Mouse (Mus musculus) forelimb bud, embryonic 11.5 days (tissue): Measurements from ENCODE around the gene Akap13.

ENCODE experiments used
- DNase-seq: peaks from one replicate; pipeline ENCODE4 v3.0.0-alpha.2; 2012; ENCODE audit warnings: low read depth, low spot score

The Akap13 gene

DNA sequence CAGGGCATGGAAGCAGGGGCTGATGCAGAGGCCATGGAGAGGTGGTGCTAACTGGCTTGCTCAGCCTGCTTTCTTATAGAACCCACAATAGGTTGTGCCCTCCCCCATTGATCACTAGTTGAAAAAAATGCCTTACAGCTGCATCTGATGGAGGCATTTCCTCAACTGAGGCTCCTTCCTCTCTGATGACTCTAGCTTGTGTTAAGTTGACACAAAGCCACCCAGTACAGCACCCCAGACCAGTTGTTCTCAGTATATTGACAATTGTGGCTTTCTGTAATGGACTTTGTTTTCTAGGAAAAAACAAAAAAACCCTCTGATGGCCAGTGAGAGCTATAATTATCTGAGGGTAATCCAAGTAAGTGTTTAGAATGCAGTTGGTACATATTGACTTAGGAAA lies 178.1 kb downstream of the Akap13 start:
- no peak for DNase-seq

DNA sequence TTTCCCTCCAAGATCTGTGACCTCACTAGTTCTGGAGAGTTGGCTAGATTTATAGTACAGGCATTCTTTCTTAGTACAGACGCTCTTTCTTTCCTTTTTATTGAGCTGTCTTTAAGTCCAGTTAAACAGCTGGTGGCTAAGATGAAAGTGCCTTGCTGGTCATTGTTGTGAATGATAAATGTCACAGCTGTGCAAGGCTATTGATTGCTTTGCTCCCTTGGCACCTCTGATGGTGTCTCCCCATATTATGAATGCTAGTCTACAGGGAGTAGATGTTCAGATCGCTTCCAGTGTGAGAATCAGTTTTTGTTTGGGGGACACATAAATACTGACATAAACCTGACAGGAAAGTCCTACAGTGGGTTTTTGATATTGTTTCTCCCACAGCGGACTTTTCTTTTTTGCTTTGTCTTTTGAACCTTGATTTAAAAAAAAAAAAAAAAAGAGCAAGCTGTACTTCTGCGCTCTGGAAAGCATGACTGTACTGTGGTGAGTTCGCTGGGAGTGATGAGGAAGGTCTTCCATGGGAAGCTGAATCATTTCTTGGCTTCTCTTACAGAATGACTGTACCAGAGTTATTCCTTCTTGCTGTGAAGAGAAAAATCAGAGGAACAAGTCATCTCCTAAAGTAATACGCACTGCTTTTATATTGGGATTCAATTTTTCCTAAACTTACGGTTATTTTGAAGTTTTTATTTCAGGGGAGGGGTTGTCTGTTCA lies 178.6 kb downstream of the Akap13 start:
- peak; percentile 45 for DNase-seq

DNA sequence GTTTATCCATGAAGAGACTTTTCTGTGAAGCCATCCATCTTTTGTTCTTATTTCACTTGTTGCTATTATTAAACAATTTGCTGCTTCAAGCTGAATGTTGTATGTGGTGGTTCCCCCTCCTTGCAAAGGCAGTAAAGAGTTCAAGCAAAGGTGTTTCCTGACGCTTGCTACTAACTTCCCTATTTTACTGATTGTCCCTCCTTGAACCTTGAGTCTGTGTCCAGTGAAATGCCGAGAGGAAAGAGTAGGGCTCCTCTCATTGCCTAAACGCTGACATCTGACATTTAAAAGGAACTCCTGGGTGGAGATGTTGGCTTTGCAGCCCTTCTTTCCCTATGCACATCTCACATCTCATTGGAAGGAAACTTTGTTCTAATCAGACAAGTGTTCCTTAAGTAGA lies 183.4 kb downstream of the Akap13 start:
- DNase-seq = no peak

DNA sequence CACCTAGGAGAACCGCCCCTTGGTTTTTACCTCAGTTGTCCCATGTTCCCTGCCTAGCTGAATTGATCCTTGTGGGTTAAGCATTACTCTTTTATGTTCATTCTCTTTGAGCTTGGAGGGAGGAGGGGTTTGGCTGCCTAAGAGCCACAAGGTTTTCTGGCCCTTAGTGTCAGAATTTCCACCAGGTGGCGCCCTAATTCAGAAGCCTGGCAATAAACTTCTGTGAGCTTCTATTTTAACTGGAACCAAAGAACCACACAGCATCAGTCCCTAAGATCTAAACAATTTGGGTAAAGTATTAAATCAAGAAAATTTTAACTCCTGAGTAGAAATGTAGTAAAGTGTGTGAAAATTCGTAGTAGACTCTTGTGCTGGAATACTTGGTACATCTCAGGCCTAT lies 184.2 kb downstream of the Akap13 start:
- DNase-seq = peak; percentile 72

DNA sequence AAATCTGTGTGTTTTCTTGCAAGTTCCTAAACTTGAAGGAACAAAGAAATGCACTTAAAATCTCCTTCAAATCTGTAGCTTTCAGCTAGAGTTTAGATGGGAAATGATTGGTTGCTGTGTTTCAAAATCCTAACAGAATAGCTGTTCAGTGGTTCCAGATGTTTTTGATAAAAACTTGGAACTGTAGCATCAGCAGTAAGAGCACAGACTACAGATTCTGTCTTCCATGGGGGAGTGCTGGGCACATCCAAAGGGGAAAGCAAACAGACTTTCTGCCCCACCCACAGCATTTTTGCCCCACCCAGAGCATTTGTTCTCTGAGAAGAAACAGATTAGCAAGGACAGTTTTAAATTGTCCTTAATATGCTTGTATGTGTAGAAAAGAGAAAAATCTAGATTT lies 184.7 kb downstream of the Akap13 start:
- DNase-seq = peak; percentile 21

DNA sequence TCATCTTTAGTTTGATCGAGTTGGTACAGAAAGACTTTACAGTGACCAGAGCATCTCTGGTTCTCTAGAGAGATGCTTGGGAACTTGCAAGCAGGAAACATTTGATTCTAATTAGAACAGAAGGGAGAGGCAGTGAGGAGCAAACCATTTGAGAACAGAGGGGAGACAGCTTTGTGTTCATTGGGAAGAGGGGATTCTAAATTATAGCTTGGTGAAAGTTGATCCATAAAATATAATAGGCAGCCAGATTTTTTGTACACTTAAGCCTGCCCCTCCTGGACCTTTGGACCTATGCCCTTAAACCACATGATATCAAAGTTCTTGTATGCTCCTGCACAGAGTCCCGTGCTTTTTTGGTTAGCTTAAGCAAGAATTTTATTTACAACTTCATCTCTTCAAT lies 185.3 kb downstream of the Akap13 start:
- peak; percentile 46 for DNase-seq

DNA sequence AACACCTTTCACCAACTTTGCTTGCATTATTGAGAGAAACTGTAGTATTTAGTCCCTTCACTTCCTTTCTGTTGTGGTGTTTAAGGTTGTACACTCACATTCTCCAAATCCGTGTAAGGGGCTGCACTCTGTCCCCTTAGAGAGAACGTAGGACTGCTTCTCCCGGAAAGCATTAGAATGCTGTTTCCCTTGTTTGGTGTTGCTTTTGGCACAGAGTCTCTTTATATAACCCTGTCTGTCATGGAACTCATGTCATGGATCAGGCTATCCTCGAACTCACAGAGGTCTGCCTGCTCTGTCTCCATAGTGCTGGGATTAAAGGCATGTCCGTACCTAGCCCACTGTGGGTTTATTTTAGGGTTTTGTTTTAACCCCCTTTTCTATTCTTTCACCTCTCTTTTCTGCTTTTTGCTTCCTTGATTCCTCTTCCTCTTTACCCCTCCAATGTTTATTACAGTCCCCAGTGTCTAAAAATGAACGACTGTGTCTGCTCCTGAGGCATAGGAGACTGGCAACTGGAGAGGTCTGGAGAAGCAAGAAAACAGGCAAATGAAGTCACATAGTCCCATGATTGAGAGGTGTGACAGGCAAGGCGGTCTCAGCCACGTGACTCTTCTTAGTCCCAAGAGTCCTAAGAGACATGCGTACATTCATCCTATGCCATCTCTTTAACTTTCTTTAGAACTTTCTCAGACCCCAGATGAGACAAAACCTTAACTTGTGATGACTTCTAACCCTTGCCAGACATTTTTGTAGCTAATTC lies 186.3 kb downstream of the Akap13 start:
- DNase-seq = no peak

DNA sequence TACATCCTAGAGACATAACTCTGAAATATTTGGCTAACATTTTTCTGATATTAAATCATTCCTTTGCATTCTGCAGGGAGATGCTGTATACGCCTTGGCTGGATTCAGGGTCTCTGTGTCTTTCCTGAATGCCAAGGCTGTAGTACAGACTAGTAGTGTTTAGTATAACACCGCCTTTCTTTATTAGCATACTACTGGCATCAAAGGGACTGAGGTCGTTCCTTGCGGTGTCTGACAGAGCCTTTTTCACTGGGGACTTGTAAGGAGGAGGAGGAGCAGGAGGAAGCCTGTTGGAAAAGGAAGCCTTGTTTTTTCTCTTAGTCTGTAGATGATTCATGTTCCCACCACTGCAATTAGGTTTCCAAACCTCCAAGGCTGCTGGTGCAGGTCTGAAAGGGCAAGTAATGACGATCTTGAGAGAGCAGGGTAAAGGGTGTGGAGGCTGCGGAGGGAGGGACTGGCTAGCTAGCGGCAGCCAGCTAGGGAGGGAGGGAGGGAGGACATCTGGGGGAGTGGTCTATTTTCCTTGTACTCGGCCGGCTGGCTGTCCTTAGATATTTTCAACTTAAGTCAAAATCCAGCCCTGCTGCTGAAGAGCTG lies 186.9 kb downstream of the Akap13 start:
- peak; percentile 56 for DNase-seq

DNA sequence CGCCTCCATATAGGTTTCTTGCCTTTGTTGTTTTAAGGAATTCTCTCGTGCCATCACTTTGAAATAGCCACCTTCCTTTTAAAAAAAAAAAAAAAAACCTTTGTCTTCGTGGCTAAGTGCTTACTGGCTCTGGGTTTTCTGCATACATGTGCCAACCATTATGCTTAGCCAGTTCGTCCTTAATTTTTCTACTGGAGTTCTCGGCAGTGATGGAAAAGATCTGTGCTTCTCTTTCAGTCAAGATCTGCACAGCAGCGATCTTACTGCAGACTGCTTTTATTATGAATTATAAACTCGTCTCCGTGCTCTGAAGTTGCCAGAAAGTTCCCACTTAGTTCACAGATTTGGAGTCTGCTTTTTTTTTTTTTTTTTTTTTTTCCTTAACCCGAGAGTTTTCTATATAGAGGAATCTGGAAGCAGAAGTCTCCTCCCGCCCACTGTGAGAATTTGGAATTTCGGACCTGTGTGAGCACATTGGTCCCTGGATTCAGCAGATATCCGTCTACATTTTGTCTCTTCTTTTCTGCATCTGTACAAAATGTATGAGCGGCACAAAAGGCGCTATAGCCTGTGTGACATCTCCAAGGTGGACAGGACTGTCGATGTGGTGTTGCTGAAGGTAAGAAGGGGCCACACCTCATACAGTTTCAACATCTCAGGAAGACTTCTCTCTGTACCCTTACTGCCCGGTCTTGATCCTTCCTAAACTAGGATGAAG lies 187.7 kb downstream of the Akap13 start:
- DNase-seq = no peak

DNA sequence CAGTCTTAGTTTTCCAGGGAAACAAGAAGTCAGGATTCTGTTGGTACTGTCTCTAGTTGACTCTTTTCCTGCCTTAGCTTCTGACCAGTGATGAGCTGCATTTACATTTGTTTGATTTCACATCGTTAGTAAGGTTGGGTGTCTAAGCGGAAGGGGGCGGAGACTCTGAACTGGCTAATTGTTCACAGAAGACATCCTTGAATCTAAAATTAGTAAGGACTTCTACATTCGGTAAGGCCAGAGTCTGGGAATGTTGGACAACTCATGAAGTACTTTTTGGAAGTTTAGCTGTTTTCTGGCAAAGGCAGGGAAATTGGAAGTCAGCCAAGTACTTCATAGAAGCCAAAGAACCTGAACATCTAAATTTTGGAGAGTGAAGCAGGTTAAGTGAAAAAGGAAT lies 188.7 kb downstream of the Akap13 start:
- no peak for DNase-seq

DNA sequence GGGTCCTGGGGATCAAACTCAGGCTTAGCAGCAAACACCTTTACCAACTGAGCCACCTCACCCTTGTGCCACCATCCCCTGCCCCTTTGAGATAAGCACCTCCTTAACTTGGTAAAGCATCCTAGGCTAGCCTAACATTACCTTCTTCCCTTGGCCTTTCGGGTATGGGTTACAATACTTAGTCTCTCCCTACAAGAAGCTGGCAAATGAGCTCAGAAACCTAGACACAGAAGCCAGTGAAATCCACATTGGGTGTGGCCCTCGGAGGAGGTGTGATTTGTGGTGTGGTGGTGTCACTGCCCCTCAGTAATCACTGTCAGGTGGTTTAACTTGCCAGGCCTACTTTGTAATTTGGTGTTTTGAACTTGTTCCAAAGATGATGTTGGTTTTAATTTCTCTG lies 189.3 kb downstream of the Akap13 start:
- no peak for DNase-seq

DNA sequence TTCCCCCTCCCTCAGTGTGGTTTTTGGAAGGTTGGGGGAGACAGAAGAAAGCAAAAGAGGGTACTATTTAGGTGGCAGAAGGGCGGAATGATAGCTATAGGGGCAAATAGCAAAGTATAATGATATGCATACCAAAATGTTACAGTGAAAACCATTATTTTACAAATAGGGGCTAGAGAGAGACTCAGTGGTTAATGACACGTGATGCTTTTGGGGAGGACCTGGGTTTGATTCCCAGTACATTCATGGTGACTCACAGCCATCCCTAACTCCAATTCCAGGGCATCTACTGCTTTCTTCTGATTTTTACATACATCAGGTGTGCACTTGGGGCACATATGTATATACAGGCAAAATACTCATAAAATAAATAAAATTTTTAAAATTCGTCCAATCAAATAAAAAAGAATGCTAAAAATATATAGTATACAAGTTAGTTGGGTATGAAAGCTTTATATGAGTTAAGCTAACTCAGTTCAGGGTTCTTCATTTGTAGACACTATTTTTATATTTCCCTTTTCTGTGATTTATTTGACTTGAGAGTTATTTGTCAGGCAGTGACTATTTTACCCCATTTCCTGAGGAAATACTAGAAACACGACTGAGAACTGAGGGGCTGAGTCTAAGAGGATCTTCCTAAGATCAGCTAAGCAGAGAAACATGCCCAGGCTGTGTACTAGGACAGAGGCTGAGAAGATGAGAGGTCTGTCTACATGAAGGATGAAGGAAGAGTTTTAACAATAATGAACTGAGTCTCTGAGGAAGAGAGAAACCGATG lies 190.0 kb downstream of the Akap13 start:
- no peak for DNase-seq

DNA sequence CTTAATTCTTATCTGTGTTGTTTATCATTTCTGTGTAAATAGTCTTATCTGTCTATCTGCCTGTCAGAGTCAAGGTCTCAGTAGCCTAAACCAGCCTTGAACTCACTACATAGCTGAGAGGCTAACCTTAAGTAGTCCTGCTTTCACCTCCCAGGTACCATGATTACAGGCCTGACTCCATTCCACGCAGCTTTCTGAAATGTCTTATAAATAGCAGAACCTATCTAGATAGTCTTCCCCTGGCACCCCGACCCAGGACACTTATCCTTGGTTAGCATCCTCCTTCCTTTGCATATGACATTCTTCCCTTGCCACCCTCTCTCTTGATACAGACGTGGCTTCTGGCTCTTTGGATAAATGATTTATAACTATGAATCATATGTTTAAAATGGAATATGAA lies 192.7 kb downstream of the Akap13 start:
- DNase-seq = no peak

DNA sequence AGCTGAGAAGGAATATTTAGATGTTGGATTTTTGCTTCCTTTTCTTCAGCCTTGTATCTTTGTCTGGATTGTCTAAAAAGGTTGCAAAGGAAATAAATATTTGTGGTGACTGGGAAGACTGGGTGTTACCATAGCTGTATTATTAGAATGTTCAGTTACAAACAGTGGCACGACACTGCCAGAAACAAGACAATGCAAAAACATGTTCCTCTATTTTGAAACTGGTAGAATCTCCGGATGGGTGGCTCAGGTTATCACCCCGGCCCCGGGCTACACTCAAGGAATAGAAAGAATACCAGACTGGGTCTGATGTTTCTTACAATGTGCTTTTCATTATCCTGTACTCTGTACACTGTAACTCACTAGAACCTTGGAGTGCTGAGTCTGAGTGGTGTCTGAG lies 193.6 kb downstream of the Akap13 start:
- no peak for DNase-seq

DNA sequence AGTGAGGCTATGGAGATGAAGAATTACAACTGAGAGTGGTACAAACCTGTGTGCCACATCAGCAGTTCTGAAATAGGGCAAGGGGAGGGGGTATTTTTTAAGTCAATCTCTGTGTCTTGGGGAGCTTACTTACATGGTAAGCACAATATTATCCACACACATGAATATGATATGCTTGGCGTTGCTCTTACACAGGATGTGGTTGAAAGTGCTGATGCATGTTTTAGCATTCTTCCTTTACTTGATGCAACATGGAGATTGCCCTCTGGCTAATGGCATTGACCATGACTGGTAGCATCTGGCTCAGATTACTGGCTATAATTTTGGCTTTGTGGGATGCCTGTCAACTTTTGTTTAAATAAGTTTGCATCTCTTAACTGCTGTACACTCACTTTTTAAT lies 194.6 kb downstream of the Akap13 start:
- DNase-seq = no peak

DNA sequence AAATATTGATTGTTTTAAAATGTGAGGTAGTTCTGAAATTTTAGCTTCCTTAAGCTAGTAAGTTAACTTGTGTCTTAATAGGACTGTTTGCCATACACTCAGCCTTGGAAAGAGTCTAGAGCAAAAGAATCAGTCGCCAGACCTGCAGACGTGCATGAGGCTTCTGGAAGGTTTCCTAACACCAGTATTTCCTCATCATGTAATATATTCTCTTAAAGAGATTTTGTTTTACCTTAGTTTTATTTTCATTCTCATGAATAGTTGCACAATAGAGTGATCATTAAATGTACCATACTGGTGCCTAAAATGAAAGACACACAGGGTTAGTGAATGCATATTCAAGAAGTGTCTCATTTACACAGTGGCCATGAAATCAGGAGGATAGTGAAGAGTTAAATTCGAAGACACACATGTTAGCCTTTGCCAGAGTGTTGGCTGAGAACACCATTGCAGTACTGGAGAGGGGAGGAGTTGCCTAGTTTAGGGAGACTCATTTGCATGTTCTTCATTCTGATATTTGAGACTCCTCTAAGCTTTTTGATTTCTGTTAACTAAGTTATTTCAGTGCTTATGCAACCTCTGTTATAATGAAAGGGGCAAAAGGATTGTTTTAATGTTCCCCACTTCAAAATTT lies 198.5 kb downstream of the Akap13 start:
- DNase-seq = no peak

DNA sequence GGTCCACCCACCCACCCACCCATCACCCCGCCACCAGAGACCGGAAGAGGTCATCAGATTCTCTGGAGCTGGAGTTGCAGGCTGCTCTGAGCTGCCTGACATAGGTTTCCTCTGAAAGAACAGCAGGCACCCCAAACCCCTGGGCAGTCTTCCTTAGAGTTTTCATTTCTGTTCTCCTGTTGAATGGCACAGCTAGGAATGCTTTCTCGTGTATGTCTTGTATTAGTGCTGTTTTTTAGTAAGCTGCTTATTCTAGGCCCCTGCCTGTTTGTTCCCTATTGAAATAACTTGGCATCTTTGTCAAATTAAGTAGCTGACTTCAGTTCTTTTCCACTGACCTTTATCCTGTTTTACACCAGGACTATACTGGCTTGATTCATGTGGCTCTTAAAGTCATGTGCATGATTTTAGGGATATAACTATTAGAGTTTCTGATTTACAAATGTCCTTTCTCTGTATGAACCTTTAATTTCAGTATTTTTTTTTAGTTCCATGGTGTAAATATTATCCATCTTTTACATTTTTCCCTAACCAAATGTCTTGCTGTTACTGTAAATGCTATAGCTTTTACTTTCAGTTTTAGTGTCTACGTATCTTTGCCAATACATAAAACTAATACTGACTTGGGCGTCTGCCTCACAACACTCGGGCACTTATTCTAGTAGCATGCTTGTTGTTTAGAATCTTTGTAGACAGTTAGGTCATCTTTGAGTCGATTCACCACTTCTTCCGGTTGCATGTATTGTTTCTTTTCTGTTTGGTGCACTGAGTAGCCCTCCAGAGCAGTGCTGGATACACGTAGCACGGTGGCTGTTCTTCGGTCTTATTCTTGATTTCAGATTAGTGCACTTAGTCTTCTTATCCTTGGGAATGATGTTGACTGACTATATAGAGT lies 200.1 kb downstream of the Akap13 start:
- DNase-seq = no peak

DNA sequence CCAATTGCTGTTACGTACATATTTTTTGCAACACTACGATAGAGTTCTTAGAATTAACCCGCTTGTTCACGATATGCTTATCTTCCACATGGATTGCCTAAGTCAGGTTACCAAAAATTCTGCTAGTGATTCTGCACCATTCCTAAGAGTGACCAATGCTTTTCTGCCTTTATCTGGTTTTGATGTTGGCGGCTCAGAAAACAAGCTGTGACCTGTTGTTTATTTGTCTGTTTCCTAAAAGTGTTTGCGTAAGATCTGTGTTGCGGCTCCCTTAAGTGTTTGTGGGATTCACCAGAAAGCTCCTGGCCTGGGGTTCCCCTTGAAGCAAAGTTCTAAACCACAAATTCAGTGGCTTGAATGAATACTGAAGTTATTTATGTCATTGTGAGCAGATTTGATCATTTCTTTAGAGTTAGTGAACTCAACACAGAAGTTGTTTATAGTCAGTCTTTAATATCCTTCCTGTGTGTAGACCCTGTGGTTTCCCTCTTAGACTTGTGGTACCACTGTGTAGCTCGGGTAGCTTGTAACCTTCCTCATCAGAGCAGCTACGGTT lies 201.0 kb downstream of the Akap13 start:
- DNase-seq = no peak

DNA sequence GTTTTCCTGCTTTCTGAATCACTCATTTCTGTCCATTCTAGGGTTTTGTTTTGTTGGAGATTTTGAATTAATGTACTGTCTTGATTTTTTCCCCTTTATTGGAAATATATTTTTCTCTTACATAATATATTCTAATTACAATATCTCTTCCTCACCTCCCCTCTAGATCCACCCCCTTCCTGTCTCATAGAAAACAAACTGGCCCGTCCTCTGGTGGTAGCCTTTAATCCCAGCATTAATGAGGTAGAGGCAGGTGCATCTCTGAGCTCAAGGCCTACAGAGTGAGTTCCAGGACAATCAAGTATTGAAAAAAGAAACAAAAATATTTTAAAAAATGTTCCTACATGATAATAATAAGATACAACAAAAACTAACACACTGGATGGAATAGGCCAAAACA lies 201.6 kb downstream of the Akap13 start:
- no peak for DNase-seq

DNA sequence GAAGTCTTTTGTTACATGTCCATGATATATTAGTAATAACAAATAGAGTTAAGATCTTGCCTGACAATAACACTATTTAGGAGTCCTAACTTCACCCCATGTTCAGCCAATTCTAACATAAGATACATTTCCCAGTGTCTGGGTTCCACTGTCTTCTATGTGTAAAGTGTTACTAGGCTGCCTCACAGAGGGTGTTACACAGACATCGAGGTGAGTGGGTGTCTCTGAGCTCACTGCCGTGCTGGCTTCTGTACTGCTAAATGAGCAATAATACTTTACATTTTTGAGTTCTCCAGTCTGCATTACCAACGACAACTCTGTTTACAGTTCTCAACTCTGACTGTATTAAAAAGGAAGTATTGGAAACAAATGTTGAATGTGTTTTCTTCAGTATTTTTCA lies 209.1 kb downstream of the Akap13 start:
- DNase-seq = no peak
